Mouse (Mus musculus): Measurements from ENCODE around the gene Mfsd2a.

The Mfsd2a gene

GRCm38 (mm10) chr4:122933857-122934256, 27.1 kb downstream of the Mfsd2a start:
- DNase-seq (ENCODE audit: low spot score) = no peak

GRCm38 (mm10) chr4:122933051-122933591, 27.9 kb downstream of the Mfsd2a start:
- no peak for DNase-seq (ENCODE audit: low spot score)

GRCm38 (mm10) chr4:122932239-122932978, 28.6 kb downstream of the Mfsd2a start:
- DNase-seq (ENCODE audit: low spot score) = no peak

- no peak for DNase-seq (ENCODE audit: low spot score)
Measured at GRCm38 (mm10) chr4:122930939-122931590, 29.9 kb downstream of the Mfsd2a start.

- DNase-seq (ENCODE audit: low spot score) = no peak
Measured at GRCm38 (mm10) chr4:122923392-122924344, 37.3 kb downstream of the Mfsd2a start.

- no peak for DNase-seq (ENCODE audit: low spot score)
Measured at GRCm38 (mm10) chr4:122922841-122923240, 38.1 kb downstream of the Mfsd2a start.

- DNase-seq (ENCODE audit: low spot score) = no peak
Measured at GRCm38 (mm10) chr4:122915985-122916384, 45.0 kb downstream of the Mfsd2a start.

GRCm38 (mm10) chr4:122914186-122914585, 46.8 kb downstream of the Mfsd2a start:
- no peak for DNase-seq (ENCODE audit: low spot score)

- DNase-seq (ENCODE audit: low spot score) = no peak
Measured at GRCm38 (mm10) chr4:122912613-122913012, 48.4 kb downstream of the Mfsd2a start.

GRCm38 (mm10) chr4:122910577-122910976, 50.4 kb downstream of the Mfsd2a start:
- DNase-seq (ENCODE audit: low spot score) = no peak

GRCm38 (mm10) chr4:122909572-122910189, 51.3 kb downstream of the Mfsd2a start:
- no peak for DNase-seq (ENCODE audit: low spot score)

- no peak for DNase-seq (ENCODE audit: low spot score)
Measured at GRCm38 (mm10) chr4:122905359-122905758, 55.6 kb downstream of the Mfsd2a start.

GRCm38 (mm10) chr4:122903709-122904108, 57.3 kb downstream of the Mfsd2a start:
- DNase-seq (ENCODE audit: low spot score) = no peak

- DNase-seq (ENCODE audit: low spot score) = no peak
Measured at GRCm38 (mm10) chr4:122902156-122902555, 58.8 kb downstream of the Mfsd2a start.

- no peak for DNase-seq (ENCODE audit: low spot score)
Measured at GRCm38 (mm10) chr4:122898313-122898712, 62.7 kb downstream of the Mfsd2a start.

GRCm38 (mm10) chr4:122897750-122898149, 63.2 kb downstream of the Mfsd2a start:
- no peak for DNase-seq (ENCODE audit: low spot score)
